Mouse (Mus musculus): ENCODE measurements around the gene Shroom3.
A peak's percentile ranks its signal among the peaks of the same experiment; 100 is the strongest.

Gene Shroom3

GRCm38 (mm10) chr5:92683351-92683807, at the start of gene Shroom3:
TSS of gene Shroom3 (plus strand) at chr5:92683435.
- DNase-seq (ENCODE audit: low read depth, low spot score) = peak; percentile 34

GRCm38 (mm10) chr5:92633526-92633925, 49.7 kb upstream of the Shroom3 start:
- no peak for DNase-seq (ENCODE audit: low read depth, low spot score)

GRCm38 (mm10) chr5:92634916-92635315, 48.3 kb upstream of the Shroom3 start:
- no peak for DNase-seq (ENCODE audit: low read depth, low spot score)

- no peak for DNase-seq (ENCODE audit: low read depth, low spot score)
Measured at GRCm38 (mm10) chr5:92635891-92636290, 47.3 kb upstream of the Shroom3 start.

GRCm38 (mm10) chr5:92640861-92641260, 42.4 kb upstream of the Shroom3 start:
- DNase-seq (ENCODE audit: low read depth, low spot score) = no peak

- DNase-seq (ENCODE audit: low read depth, low spot score) = peak; percentile 42
Measured at GRCm38 (mm10) chr5:92656256-92656655, 27.0 kb upstream of the Shroom3 start.

GRCm38 (mm10) chr5:92664321-92664720, 18.9 kb upstream of the Shroom3 start:
- no peak for DNase-seq (ENCODE audit: low read depth, low spot score)

GRCm38 (mm10) chr5:92666860-92667259, 16.4 kb upstream of the Shroom3 start:
- DNase-seq (ENCODE audit: low read depth, low spot score) = no peak

- peak; percentile 81 for DNase-seq (ENCODE audit: low read depth, low spot score)
Measured at GRCm38 (mm10) chr5:92674859-92675573, 8.2 kb upstream of the Shroom3 start, which contains the start of gene Ccdc158. TSS of gene Ccdc158 (minus strand) at chr5:92675271.

GRCm38 (mm10) chr5:92675574-92675920, 7.7 kb upstream of the Shroom3 start:
- no peak for DNase-seq (ENCODE audit: low read depth, low spot score)

- DNase-seq (ENCODE audit: low read depth, low spot score) = no peak
Measured at GRCm38 (mm10) chr5:92679441-92679840, 3.8 kb upstream of the Shroom3 start.

GRCm38 (mm10) chr5:92681861-92682260, 1.4 kb upstream of the Shroom3 start:
- DNase-seq (ENCODE audit: low read depth, low spot score) = no peak

GRCm38 (mm10) chr5:92682621-92683348, 450 bp upstream of the Shroom3 start:
- peak; percentile 29 for DNase-seq (ENCODE audit: low read depth, low spot score)

- DNase-seq (ENCODE audit: low read depth, low spot score) = no peak
Measured at GRCm38 (mm10) chr5:92683871-92684475, 738 bp downstream of the Shroom3 start.

- no peak for DNase-seq (ENCODE audit: low read depth, low spot score)
Measured at GRCm38 (mm10) chr5:92684715-92685460, 1.7 kb downstream of the Shroom3 start.

GRCm38 (mm10) chr5:92688124-92688523, 4.9 kb downstream of the Shroom3 start:
- no peak for DNase-seq (ENCODE audit: low read depth, low spot score)

- no peak for DNase-seq (ENCODE audit: low read depth, low spot score)
Measured at GRCm38 (mm10) chr5:92688569-92688968, 5.3 kb downstream of the Shroom3 start.

GRCm38 (mm10) chr5:92692206-92693007, 9.2 kb downstream of the Shroom3 start:
- no peak for DNase-seq (ENCODE audit: low read depth, low spot score)

GRCm38 (mm10) chr5:92693744-92694143, 10.5 kb downstream of the Shroom3 start:
- DNase-seq (ENCODE audit: low read depth, low spot score) = no peak

GRCm38 (mm10) chr5:92694316-92694995, 11.2 kb downstream of the Shroom3 start:
- no peak for DNase-seq (ENCODE audit: low read depth, low spot score)

Data from embryo, embryonic 11.5 days (tissue).